Mouse (Mus musculus): ENCODE results near the gene Mis18a.

- TF ChIP-seq CHD2 (IDR thresholded peaks at IDR 0.05; ENCODE audit: low read depth, low read length) (no peak), MAFK (IDR thresholded peaks at IDR 0.05; ENCODE audit: insufficient read depth, low read depth, low read length) (no peak)
Measured at GRCm38 (mm10) chr16:90753386-90753941, 26.3 kb upstream of the Mis18a start.

All from ES-E14 (cell line).